In the genomic region with DNA sequence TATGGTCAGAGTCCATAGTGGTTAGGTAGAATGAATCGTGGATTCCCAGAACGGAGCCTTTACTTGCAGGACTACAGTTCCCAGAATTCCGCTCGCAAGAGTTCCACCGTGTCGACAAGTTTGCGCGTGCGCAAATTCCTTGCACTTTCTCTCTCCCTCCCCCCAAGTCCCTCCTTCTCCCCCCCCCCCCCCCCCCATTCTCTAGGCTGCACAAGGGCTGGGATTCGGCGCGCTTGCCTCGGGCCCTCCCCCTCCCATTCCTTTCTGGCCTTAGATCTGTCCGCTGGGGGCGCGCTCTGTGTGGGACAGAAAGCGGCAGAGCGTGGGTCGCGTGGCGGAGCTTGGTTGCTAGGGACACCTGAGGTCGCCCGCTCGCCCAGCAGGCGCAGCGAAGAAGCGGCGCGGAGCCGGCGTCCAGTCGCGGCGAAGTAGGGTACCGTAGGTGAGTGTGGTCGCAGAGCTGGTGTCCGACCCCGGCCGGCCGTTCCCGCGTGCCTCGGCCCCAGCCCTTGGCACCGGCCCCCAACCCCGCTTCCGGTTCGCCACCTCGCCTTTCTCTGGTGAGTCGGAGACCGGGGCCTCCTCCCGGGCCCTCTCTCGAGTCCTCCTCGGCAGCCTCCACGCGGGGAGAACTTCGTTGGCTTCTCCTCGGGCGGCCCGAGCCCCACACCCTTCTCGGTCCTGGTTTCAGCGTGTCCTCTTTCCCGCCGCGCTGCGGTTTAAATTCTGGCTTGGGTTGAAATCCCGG, we compare ENCODE assay signal across 8 mouse cellular contexts. TPM values are rescaled to one million over a fixed set of nuclear protein-coding genes. Genes with fewer than 3 reads are reported as not detected.
DNase-seq lines count a peak whose midpoint lies in the region; ATAC-seq lines count a peak whose summit lies in the region.

A gene (plus strand): TSS at position 298 of the 748 bp plus-strand sequence.

- H3K4me2 ChIP-seq in hindbrain, embryonic 15.5 days, result peak within 1 kb of the TSS; percentile 73

- H3K27me3 ChIP-seq in hindbrain, embryonic 15.5 days, result no peaks in the 10 kb centered on the region

- peaks cover 17% of the 10 kb centered on the region for H3K4me1 ChIP-seq in hindbrain, embryonic 15.5 days (replicated peaks)

- no peaks in the 10 kb centered on the region for H3K9me3 ChIP-seq in hindbrain, embryonic 15.5 days

- 1% methylated on average over 65 of the region's 66 CpGs for WGBS in hindbrain, embryonic 15.5 days

- H3K9ac ChIP-seq in hindbrain, embryonic 15.5 days, result peak within 1 kb of the TSS; percentile 83

- no peaks in the 10 kb centered on the region for H3K36me3 ChIP-seq in hindbrain, embryonic 15.5 days

- peak; percentile 89 for DNase-seq in T-cell, adult 2 months (ENCODE audit: low spot score)
- DNase-seq in cerebellum, postnatal 36 days, result peak; percentile 95
- peak; percentile 87 to 92 for DNase-seq in frontal cortex, postnatal 36 days (ENCODE audit: low spot score in 2 of 2)
- DNase-seq in left cerebral cortex, adult 11 months (ENCODE audit: low spot score), result peak; percentile 88
- DNase-seq in lung, postnatal 4 days, result peak; percentile 95 to 97
- DNase-seq in retina, postnatal 7 days (ENCODE audit: low read depth, low spot score), result peak; percentile 95
- peak; percentile 82 for DNase-seq in urinary bladder, adult 2 months (ENCODE audit: low spot score)

- H3K27ac ChIP-seq in hindbrain, embryonic 15.5 days (replicated peaks), result peak within 1 kb of the TSS; percentile 89

- peak within 1 kb of the TSS; percentile 98 for H3K4me3 ChIP-seq in hindbrain, embryonic 15.5 days

- ATAC-seq in hindbrain, embryonic 15.5 days (ENCODE audit: low FRiP score, low read depth), result peak; percentile 99

RNA-seq across cellular contexts. Expression of the gene that starts here (rescaled TPM):
- polyA plus RNA-seq in hindbrain, embryonic 15.5 days (2015; fragmentation: Nextera tagmentation; extraction: Ambion mirVana), result 8.8 and 9.5 TPM in 2 replicates
- polyA plus RNA-seq in urinary bladder, adult 2 months (2012; rRNA removed), result 13.8 and 15.7 TPM in 2 replicates

Comparison
In these comparisons a context has a peak if more than half of its experiments do, and no peak if none do; other contexts are left out.
1. Peak in every context shown above with its lines: DNase-seq, ATAC-seq, H3K4me3 ChIP-seq and H3K27ac ChIP-seq.